Mouse (Mus musculus) limb, embryonic 11.5 days (tissue): Measurements from ENCODE around the gene Kansl3. TPM values are rescaled to one million over a fixed set of nuclear protein-coding genes. Genes with fewer than 3 reads are reported as not detected.

ENCODE experiments used
- ATAC-seq: fragments of 200-750 bp; cut with Nextera tagmentation; 2 replicates; pipeline ENCODE4 v1.8.0; 2017; ENCODE audit warnings: low read depth; ENCODE audit not compliant: insufficient number of reproducible peaks, low FRiP score, low TSS enrichment
- DNase-seq: peaks from one replicate; pipeline ENCODE4 v3.0.0-alpha.2; 2015; ENCODE audit warnings: low spot score
- H3K27ac ChIP-seq: fragments of 300-500 bp; sonication (generic); replicated peaks from 2 replicates; pipeline ENCODE4 v1.5.1; 2014; ENCODE audit warnings: low read depth, mild to moderate bottlenecking, low read length
- H3K27me3 ChIP-seq: fragments of 300-500 bp; sonication (generic); 2 replicates; pipeline ENCODE4 v1.6.1; 2014; ENCODE audit warnings: mild to moderate bottlenecking, low read length, mixed read lengths; ENCODE audit not compliant: control insufficient read depth, insufficient read depth
- H3K36me3 ChIP-seq: fragments of 300-500 bp; sonication (generic); 2 replicates; pipeline ENCODE4 v1.6.1; 2014; ENCODE audit warnings: mild to moderate bottlenecking, low read length, moderate library complexity, mixed read lengths; ENCODE audit not compliant: control insufficient read depth, insufficient read depth
- H3K4me1 ChIP-seq: fragments of 300-500 bp; sonication (generic); 2 replicates; pipeline ENCODE4 v1.6.1; 2014; ENCODE audit warnings: low read length, mixed read lengths; ENCODE audit not compliant: control insufficient read depth, insufficient read depth
- H3K4me2 ChIP-seq: fragments of 300-500 bp; sonication (generic); 2 replicates; pipeline ENCODE4 v1.6.1; 2014; ENCODE audit warnings: low read depth, mild to moderate bottlenecking, moderate library complexity; ENCODE audit not compliant: severe bottlenecking
- H3K4me3 ChIP-seq: fragments of 300-500 bp; sonication (generic); 2 replicates; pipeline ENCODE4 v1.5.1; 2014; ENCODE audit warnings: low read depth, low read length
- H3K9ac ChIP-seq: fragments of 300-500 bp; sonication (generic); 2 replicates; pipeline ENCODE4 v1.6.1; 2014; ENCODE audit warnings: mild to moderate bottlenecking, low read length
- H3K9me3 ChIP-seq: fragments of 300-500 bp; sonication (generic); 2 replicates; pipeline ENCODE4 v1.6.1; 2016; ENCODE audit warnings: low read length; ENCODE audit not compliant: control insufficient read depth
- WGBS: fragments of 180-500 bp; shearing (Covaris S2); extraction: QIAGEN DNeasy Blood & Tissue Kit; methylation state at CpG from one replicate; pipeline ENCODE4 v1.1.7; 2014; 5-methylcytosine and 5-hydroxymethylcytosine counted together
- polyA plus RNA-seq: library from polyadenylated mRNA; unstranded; fragments of >200 nt; fragmentation: Nextera tagmentation; extraction: Ambion mirVana; gene quantifications from 2 replicates; pipeline ENCODE4 v1.2.1, GENCODE M21; 2014

Kansl3 gene
- polyA plus RNA-seq, 1 experiment from 2014 or later = 34.4 TPM

DNA sequence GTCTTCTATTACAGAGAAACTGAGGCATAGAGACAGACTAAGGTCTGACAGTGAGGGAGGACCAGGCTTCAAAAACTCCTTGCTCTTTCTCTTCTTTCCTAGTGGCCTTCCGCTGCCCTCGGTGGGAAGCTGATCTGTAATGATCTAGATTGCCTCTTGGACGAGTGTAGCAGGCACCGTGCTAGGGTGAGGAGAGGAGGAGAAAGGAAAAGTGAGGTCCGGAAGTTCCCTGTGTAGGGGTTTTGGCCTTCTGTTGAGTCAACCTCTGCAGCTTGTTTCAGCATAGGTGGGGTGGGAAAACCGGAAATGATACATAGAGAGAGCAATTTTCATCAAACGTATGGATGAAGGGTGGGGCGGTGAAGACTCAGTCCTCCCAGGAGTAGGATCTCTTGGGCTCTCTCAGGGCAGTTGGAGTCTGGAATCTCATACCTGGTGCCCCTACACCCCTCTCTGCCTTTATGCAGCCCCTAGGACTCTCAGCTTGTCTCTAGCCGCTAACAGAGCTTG lies 60.0 kb downstream of the Kansl3 start:
- DNase-seq (no peak), ATAC-seq (no peak)
- Histone ChIP-seq H3K36me3 (no peaks in the 10 kb centered on the region), H3K9me3 (no peaks in the 10 kb centered on the region), H3K27ac (no peak overlapping the region), H3K4me1 (peaks cover 15% of the 10 kb centered on the region), H3K9ac (no peak overlapping the region), H3K4me3 (no peak overlapping the region), H3K4me2 (0 out of 2 replicates have a peak overlapping the region, but pooled peaks have one; percentile 10), H3K27me3 (peaks cover 11% of the 10 kb centered on the region)
- WGBS = 50% methylated on average over 9 of the region's 9 CpGs

DNA sequence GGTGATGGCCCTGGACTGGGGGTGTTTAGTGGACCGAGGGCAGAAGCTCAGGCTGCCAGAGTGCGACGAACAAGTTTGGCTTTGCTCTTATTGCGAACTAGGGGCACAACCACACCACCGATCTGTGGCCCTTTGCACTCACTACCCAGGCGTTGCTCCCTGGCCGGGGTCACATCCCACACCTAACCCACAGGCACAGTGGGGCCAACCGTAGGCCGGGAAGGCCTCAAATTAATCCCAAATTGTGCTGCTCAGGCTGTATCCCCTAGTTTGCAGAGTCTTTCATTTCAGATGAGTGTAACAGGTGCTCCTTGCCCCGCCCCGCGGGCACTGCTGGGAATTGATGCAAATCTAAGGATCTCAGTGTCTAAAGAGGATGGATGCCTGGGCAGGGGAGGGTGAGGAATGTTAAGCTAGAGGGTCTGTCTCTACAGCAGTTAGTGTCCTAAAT lies 60.5 kb downstream of the Kansl3 start:
- Histone ChIP-seq H3K4me2 (peak overlapping the region; percentile 90), H3K9ac (no peak overlapping the region), H3K4me1 (peaks cover 15% of the 10 kb centered on the region), H3K4me3 (peak overlapping the region; percentile 50), H3K9me3 (no peaks in the 10 kb centered on the region), H3K36me3 (no peaks in the 10 kb centered on the region), H3K27ac (no peak overlapping the region), H3K27me3 (peaks cover 12% of the 10 kb centered on the region)
- DNase-seq (no peak), ATAC-seq (no peak)
- 6% methylated on average over 12 of the region's 12 CpGs for WGBS

DNA sequence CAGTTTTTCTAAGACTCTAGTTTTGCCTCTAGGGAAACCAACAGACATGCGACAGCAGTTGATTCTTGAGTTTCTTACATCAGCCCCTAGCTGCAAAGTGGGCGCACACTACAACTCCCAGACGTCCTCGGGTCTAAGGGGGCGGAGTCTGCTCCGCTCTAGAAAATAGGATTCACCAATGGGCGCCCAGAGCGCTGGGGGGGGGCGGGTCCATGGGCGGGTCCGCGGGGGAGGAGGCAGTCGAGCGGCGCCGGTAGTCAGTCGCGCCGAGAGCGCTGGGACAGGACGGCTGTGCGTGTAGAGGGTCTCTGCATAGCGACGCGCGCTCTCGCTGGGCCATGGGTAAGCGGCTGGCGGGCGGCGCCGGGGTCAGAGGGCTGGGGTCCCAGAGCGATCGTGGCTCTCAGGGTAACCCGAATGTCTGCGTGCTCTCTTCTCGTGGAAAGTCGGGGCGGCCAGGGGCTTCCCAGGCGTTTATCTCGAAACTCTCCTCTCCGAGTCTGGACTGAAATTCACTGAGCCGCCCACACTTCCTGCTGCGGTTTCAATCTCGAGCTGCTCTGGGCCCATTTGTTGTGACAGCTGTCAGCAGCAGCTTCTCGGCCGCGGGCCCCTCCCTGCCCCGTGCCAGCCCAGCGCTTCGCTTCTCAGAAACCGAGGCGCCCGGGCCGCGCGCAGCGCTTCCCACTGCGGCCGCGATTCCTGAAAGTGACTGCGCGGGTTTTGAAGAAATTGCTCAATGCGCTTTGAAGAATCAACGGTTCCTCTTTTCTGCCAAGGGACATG lies 61.3 kb downstream of the Kansl3 start, which contains the start of gene Arid5a:
Arid5a (plus strand) TSS at position 239 of the 786 bp plus-strand sequence.
- Histone ChIP-seq H3K36me3 (no peaks in the 10 kb centered on the region), H3K4me3 (peak within 1 kb of the TSS; percentile 50), H3K4me1 (peaks cover 15% of the 10 kb centered on the region), H3K27ac (no peak within 1 kb of the TSS), H3K9me3 (no peaks in the 10 kb centered on the region), H3K4me2 (peak within 1 kb of the TSS; percentile 90), H3K27me3 (peaks cover 14% of the 10 kb centered on the region), H3K9ac (peak within 1 kb of the TSS; percentile 41; the same call in 1 of the 2 replicates)
- peak; percentile 87 for ATAC-seq
- DNase-seq = peak; percentile 90
- WGBS = under 1% methylated on average over 59 of the region's 65 CpGs

DNA sequence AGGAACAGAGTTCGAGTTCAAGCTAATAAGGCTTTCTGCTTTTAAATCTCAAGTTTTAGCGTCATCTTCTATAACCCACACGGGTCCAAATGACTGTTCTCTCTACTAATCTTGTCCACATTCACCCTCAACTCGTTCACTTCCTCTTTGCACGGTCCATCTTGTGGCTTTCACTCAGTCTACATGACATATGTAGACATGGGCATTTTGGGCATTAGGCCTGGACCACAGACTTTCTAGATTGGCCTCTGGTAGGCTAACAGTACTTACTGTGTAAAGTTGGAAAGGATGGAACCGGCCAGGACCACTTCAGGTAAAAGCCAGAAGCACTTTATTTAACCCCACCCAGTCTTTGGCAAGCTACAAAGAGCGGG lies 61.9 kb downstream of the Kansl3 start:
- peak; percentile 22 for ATAC-seq
- 70% methylated on average over 7 of the region's 7 CpGs for WGBS
- Histone ChIP-seq H3K9me3 (no peaks in the 10 kb centered on the region), H3K36me3 (no peaks in the 10 kb centered on the region), H3K9ac (no peak overlapping the region), H3K4me2 (no peak overlapping the region), H3K27me3 (peaks cover 14% of the 10 kb centered on the region), H3K4me1 (peaks cover 15% of the 10 kb centered on the region), H3K4me3 (no peak overlapping the region), H3K27ac (no peak overlapping the region)
- no peak for DNase-seq

DNA sequence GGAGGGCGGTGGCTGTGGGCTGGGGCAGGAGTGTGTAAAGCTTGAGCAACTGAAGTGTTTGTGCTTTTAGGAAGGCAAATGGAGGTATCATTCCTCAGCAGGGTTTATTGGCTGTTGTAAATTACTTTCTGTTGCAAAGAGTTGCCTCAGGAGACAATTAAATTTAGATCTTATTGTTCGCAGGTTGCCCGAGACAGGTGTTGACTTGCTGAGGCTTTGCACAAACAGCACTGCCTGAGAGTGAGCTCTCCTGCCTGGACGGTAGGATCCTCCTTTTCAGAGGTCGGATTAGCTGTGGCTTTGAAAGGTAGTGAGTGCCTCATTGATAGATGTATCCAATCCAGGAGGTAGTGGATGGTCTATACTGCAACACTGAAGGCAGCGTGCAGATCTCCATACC lies 62.9 kb downstream of the Kansl3 start:
- H3K9me3 ChIP-seq = no peaks in the 10 kb centered on the region
- no peak overlapping the region for H3K9ac ChIP-seq
- H3K4me3 ChIP-seq = no peak overlapping the region
- H3K4me2 ChIP-seq = no peak overlapping the region
- WGBS = 66% methylated on average over 6 of the region's 6 CpGs
- H3K4me1 ChIP-seq = peaks cover 15% of the 10 kb centered on the region
- ATAC-seq (no peak), DNase-seq (no peak)
- no peak overlapping the region for H3K27ac ChIP-seq
- H3K27me3 ChIP-seq = peaks cover 14% of the 10 kb centered on the region
- no peaks in the 10 kb centered on the region for H3K36me3 ChIP-seq

DNA sequence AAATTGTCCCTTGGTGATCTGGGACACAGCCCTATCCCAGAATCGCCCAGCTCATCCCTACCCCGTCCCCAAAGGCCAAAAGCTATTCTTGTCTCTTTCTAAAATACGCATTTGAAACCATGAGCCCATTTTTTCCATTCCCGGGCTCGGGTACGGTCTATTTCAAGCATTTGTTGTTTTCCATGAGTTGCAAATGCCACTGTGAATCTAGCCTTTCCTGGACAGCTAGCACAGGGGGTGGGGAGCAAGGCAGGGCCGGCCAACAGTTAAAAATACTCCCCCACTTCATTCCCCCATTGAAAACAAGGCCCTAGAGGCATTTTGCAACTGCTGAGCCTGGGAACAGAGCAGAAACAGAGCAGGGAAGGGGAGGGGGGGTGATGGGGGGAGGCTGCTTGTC lies 64.2 kb downstream of the Kansl3 start:
- no peak overlapping the region for H3K4me3 ChIP-seq
- ATAC-seq = no peak
- no peak overlapping the region for H3K4me2 ChIP-seq
- peaks cover 17% of the 10 kb centered on the region for H3K27me3 ChIP-seq
- DNase-seq = no peak
- no peaks in the 10 kb centered on the region for H3K36me3 ChIP-seq
- 60% methylated on average over 7 of the region's 7 CpGs for WGBS
- H3K9me3 ChIP-seq = no peaks in the 10 kb centered on the region
- H3K9ac ChIP-seq = no peak overlapping the region
- H3K4me1 ChIP-seq = peaks cover 15% of the 10 kb centered on the region
- no peak overlapping the region for H3K27ac ChIP-seq

DNA sequence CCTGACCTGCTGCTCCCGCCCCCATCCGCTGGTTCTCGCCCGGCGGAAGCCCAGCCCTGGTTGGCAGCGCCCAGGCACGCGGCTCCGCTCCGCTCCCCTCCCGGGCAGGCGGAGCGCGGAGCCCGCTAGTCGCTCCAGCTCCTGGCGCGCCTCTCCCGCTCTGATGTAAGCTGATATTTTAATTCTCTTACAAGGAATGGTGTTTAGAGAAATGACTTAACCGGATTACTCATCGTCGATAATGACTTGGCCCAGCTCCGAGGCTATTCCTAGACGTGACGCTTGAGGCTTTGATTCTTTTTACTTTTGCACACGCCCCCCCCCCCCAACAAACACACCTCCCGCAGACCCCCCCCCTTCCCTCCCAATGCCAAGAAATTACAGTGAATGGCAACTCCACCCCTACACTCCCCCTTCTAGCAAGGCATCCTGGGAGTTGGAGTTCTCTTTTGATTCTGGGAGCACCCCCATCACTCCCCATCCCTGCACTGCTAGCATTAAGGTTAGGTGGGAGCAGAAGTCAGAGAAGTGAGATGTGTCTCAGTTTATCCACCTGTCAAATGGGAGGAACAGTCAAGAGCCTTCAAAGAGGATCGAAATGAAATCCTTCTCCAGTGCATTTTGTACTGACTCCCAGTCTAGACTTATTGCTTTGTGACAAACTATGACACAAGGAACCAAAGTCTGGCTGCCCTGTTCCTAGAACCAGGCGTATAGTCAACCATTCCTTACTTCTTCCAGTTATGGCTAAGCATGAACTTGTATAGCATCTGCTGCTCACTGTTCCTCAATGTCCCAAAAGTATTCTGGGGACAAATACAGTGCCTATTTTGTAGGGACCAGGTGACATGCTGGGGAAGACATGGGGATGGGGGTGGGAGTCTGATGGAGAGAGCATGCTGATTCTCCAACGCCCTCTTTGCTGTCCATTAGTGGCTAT lies 65.3 kb downstream of the Kansl3 start:
- H3K9ac ChIP-seq = 0 out of 2 replicates have a peak overlapping the region, but pooled peaks have one; percentile 5
- no peaks in the 10 kb centered on the region for H3K9me3 ChIP-seq
- DNase-seq (peak; percentile 52), ATAC-seq (no peak)
- peaks cover 17% of the 10 kb centered on the region for H3K27me3 ChIP-seq
- no peak overlapping the region for H3K27ac ChIP-seq
- peaks cover 5% of the 10 kb centered on the region; the same call in 1 of the 2 replicates for H3K4me1 ChIP-seq
- H3K4me3 ChIP-seq = peak overlapping the region; percentile 15
- no peaks in the 10 kb centered on the region for H3K36me3 ChIP-seq
- 9% methylated on average over 30 of the region's 30 CpGs for whole genome bisulfite sequencing
- peak overlapping the region; percentile 48 for H3K4me2 ChIP-seq

DNA sequence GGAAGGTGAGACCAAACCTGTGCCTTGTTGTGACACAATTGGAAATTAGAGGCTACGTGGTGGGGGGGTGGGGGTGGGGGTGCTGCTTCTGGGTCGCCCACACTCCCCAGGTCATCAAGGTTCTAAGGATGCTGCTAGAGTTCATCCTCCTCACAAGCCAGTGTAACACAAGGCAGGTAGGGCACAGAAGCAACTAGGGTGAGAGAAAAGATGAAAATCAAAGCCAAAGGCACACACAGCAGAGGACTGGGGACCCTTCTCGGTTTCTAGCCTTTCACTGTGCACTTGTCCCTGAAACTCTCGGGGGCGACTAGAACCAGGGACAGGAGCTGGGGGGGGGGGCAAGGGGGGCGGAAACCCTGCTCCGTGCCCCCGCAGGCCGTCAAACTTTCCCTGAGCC lies 66.0 kb downstream of the Kansl3 start:
- Histone ChIP-seq H3K36me3 (no peaks in the 10 kb centered on the region), H3K4me2 (peak overlapping the region; percentile 48), H3K9me3 (no peaks in the 10 kb centered on the region), H3K4me3 (peak overlapping the region; percentile 15), H3K27ac (no peak overlapping the region), H3K9ac (0 out of 2 replicates have a peak overlapping the region, but pooled peaks have one; percentile 5), H3K27me3 (peaks cover 13% of the 10 kb centered on the region), H3K4me1 (no peaks in the 10 kb centered on the region)
- ATAC-seq = no peak
- 17% methylated on average over 9 of the region's 9 CpGs for WGBS
- no peak for DNase-seq
